Mouse (Mus musculus) lung, adult 2 months (tissue): ENCODE measurements at regions not wholly inside any gene's neighbourhood (a gene's known extent, or its start where the extent isn't known, plus 50 kb on each side); places are given as distances from the start of the nearest gene placed in this dataset.

ENCODE experiments used
- CTCF ChIP-seq: fragments of 200-500 bp; IDR thresholded peaks from 2 replicates; pipeline ENCODE4 v1.5.1; 2011; ENCODE audit warnings: mild to moderate bottlenecking, low read length, control low read depth; ENCODE audit not compliant: insufficient read depth
- POLR2A ChIP-seq: fragments of 200-500 bp; IDR thresholded peaks from 2 replicates; pipeline ENCODE4 v1.6.1; 2011; ENCODE audit warnings: low read depth, mild to moderate bottlenecking, control low read depth, low read length, borderline replicate concordance; ENCODE audit errors: extremely low read depth

- no peak for TF ChIP-seq CTCF
- TF ChIP-seq POLR2A = no peak
These were observed 55.2 kb upstream of the Cadm1 start for GRCm38 (mm10) chr9:47474776-47475175.
